Mouse (Mus musculus) neural tube, embryonic 14.5 days (tissue): ENCODE data around the gene Plekhh2. TPM values are rescaled to one million over a fixed set of nuclear protein-coding genes. Genes with fewer than 3 reads are reported as not detected.

Experiments
- ATAC-seq: fragments of 200-750 bp; cut with Nextera tagmentation; 2 replicates; pipeline ENCODE4 v1.8.0; 2017; ENCODE audit warnings: low read depth, mild to moderate bottlenecking, moderate TSS enrichment, moderate library complexity
- H3K27ac ChIP-seq: fragments of 300-500 bp; sonication (generic); 2 replicates; pipeline ENCODE4 v1.5.1; 2014; ENCODE audit warnings: low read depth, mild to moderate bottlenecking, control low read depth, low read length, moderate library complexity, mixed read lengths
- H3K27me3 ChIP-seq: fragments of 300-500 bp; sonication (generic); 2 replicates; pipeline ENCODE4 v1.6.1; 2014; ENCODE audit warnings: low read length; ENCODE audit not compliant: control insufficient read depth, insufficient read depth
- H3K36me3 ChIP-seq: fragments of 300-500 bp; sonication (generic); 2 replicates; pipeline ENCODE4 v1.6.1; 2014; ENCODE audit warnings: low read length, mixed read lengths; ENCODE audit not compliant: control insufficient read depth, insufficient read depth
- H3K4me1 ChIP-seq: fragments of 300-500 bp; sonication (generic); 2 replicates; pipeline ENCODE4 v1.6.1; 2014; ENCODE audit warnings: low read length; ENCODE audit not compliant: control insufficient read depth, insufficient read depth
- H3K4me2 ChIP-seq: fragments of 300-500 bp; sonication (generic); 2 replicates; pipeline ENCODE4 v1.6.1; 2014; ENCODE audit warnings: mild to moderate bottlenecking, low read depth, low read length, control low read depth
- H3K4me3 ChIP-seq: fragments of 300-500 bp; sonication (generic); 2 replicates; pipeline ENCODE4 v1.5.1; 2014; ENCODE audit warnings: low read depth, low read length, control low read depth, mixed read lengths
- H3K9ac ChIP-seq: fragments of 300-500 bp; sonication (generic); replicated peaks from 2 replicates; pipeline ENCODE4 v1.6.1; 2014; ENCODE audit warnings: low read depth, mild to moderate bottlenecking, control low read depth, low read length, mixed read lengths
- H3K9me3 ChIP-seq: fragments of 300-500 bp; sonication (generic); 2 replicates; pipeline ENCODE4 v1.6.1; 2016; ENCODE audit warnings: low read length; ENCODE audit not compliant: control insufficient read depth
- WGBS: fragments of 180-500 bp; shearing (Covaris S2); extraction: QIAGEN DNeasy Blood & Tissue Kit; methylation state at CpG from one replicate; pipeline ENCODE4 v1.1.7; 2014; 5-methylcytosine and 5-hydroxymethylcytosine counted together
- polyA plus RNA-seq: library from polyadenylated mRNA; unstranded; fragments of >200 nt; fragmentation: Nextera tagmentation; extraction: Ambion mirVana; gene quantifications from 2 replicates; pipeline ENCODE4 v1.2.1, GENCODE M21; 2014

Plekhh2 gene
- polyA plus RNA-seq, 1 experiment from 2014 or later: 2.3 TPM

GRCm38 (mm10) chr17:84647630-84648029 is 135.9 kb downstream of the Plekhh2 start:
- Histone ChIP-seq H3K36me3 (no peaks in the 10 kb centered on the region), H3K9me3 (no peaks in the 10 kb centered on the region)
- WGBS: 83% methylated on average over 4 of the region's 4 CpGs

DNA sequence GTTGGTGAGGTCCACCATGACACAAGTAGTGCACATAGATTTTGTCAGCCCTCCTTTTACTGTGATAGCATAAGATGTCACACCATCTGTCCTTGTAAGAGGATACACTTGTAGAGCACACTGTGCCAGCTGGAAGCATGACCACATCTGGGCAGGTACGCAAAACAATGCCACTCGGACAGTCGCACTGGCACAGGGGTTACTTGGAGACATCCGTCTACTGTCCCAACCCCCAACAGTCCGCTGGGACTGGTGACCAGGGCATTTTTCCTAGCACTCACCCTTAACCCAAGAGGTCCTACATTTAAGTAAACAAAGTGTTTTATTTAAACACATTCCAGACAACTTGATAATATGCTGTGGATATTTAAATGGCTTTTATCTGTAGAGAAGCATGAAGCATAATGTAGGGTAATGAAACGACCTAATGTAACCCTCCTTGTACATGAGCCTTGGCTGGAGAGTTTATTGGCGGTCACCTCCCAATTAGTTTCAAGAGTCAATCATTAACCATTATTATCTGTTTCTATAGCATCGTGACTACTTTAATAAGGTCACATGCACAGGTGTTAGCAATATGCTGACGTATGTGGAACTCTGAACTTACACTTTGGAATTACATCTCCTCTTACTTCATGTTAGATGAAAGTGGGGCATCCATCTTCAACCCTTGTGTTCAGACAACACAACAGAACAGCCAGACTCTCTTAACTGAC is 138.8 kb downstream of the Plekhh2 start:
- Histone ChIP-seq H3K36me3 (no peaks in the 10 kb centered on the region), H3K27me3 (no peaks in the 10 kb centered on the region), H3K4me2 (no peak overlapping the region), H3K4me1 (0 out of 2 replicates have a peak, but pooled peaks cover 2% of the 10 kb centered on the region), H3K27ac (no peak overlapping the region), H3K4me3 (no peak overlapping the region), H3K9ac (no peak overlapping the region), H3K9me3 (no peaks in the 10 kb centered on the region)
- 92% methylated on average over 9 of the region's 9 CpGs for WGBS
- no peak for ATAC-seq

More at GRCm38 (mm10) chr17:84647630-84648029, 135.9 kb downstream of the Plekhh2 start:
- Histone ChIP-seq H3K4me2 (no peak overlapping the region), H3K27ac (no peak overlapping the region), H3K4me3 (no peak overlapping the region), H3K4me1 (0 out of 2 replicates have a peak, but pooled peaks cover 2% of the 10 kb centered on the region), H3K9ac (no peak overlapping the region), H3K27me3 (no peaks in the 10 kb centered on the region)
- no peak for ATAC-seq

GRCm38 (mm10) chr17:84653544-84653943 is 141.8 kb downstream of the Plekhh2 start:
- no peak overlapping the region for H3K4me3 ChIP-seq
- H3K9ac ChIP-seq: no peak overlapping the region
- peaks cover 9% of the 10 kb centered on the region; the same call in 1 of the 2 replicates for H3K4me1 ChIP-seq
- no peak for ATAC-seq
- no peaks in the 10 kb centered on the region for H3K9me3 ChIP-seq
- no peaks in the 10 kb centered on the region for H3K36me3 ChIP-seq
- no peaks in the 10 kb centered on the region for H3K27me3 ChIP-seq
- 94% methylated on average over 9 of the region's 9 CpGs for WGBS
- H3K4me2 ChIP-seq: no peak overlapping the region
- no peak overlapping the region for H3K27ac ChIP-seq

- H3K27me3 ChIP-seq: no peaks in the 10 kb centered on the region
- 0 out of 2 replicates have a peak overlapping the region, but pooled peaks have one; percentile 16 for H3K27ac ChIP-seq
- WGBS: 41% methylated on average over 5 of the region's 5 CpGs
- no peak overlapping the region for H3K9ac ChIP-seq
- no peaks in the 10 kb centered on the region for H3K36me3 ChIP-seq
- no peak overlapping the region for H3K4me2 ChIP-seq
- H3K4me3 ChIP-seq: no peak overlapping the region
- 0 out of 2 replicates have a peak, but pooled peaks have one; percentile 42 for ATAC-seq
- H3K9me3 ChIP-seq: no peaks in the 10 kb centered on the region
- H3K4me1 ChIP-seq: peaks cover 9% of the 10 kb centered on the region; the same call in 1 of the 2 replicates
These were observed 144.5 kb downstream of the Plekhh2 start for GRCm38 (mm10) chr17:84656205-84656604.

DNA sequence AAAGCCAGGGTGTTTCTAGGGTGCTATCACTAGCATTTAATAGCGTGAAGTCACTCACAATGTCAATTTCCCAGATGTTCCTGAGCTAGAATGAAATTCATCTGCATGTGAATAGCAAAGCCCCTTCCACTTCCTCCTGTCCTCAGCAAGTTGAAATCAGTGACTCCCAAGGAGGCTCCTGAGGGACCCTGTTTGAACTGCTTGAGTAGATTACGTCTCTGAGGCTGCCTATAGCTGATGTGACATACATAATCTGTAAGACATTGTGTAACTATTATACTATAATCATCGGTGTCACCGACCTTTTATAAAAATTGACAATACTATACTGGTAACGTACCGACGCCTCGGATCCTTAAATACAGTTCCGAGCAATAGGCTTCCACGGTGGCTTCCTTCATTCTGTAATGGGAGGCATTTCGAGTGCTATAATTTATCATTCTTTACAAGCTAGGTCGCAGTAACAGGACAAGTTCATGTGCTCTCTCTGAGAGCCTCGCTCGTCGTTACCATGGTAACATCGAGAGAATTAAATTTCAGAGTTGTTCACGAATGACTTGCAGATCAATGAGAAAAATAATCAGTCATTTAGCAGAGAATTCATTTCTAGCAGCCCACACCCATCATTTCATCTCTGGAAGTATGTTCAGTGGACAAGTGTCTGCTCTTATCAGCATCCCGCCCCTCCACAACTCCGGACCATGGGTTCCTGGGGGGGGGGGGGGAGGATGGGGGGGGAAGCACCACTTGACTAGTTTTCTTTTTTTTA is 145.1 kb downstream of the Plekhh2 start:
- Histone ChIP-seq H3K4me1 (peaks cover 9% of the 10 kb centered on the region; the same call in 1 of the 2 replicates), H3K9ac (no peak overlapping the region), H3K27ac (0 out of 2 replicates have a peak overlapping the region, but pooled peaks have one; percentile 16), H3K9me3 (no peaks in the 10 kb centered on the region), H3K4me2 (no peak overlapping the region; the same call in 1 of the 2 replicates), H3K36me3 (no peaks in the 10 kb centered on the region), H3K4me3 (no peak overlapping the region), H3K27me3 (no peaks in the 10 kb centered on the region)
- WGBS: 25% methylated on average over 19 of the region's 19 CpGs
- peak; percentile 67 for ATAC-seq

GRCm38 (mm10) chr17:84657422-84657732 is 145.7 kb downstream of the Plekhh2 start:
- H3K27ac ChIP-seq: no peak overlapping the region
- peak; percentile 39; the same call in 1 of the 2 replicates for ATAC-seq
- H3K4me3 ChIP-seq: no peak overlapping the region
- no peaks in the 10 kb centered on the region for H3K9me3 ChIP-seq
- WGBS: 50% methylated on average over 3 of the region's 3 CpGs
- H3K9ac ChIP-seq: no peak overlapping the region
- no peak overlapping the region for H3K4me2 ChIP-seq
- peaks cover 9% of the 10 kb centered on the region; the same call in 1 of the 2 replicates for H3K4me1 ChIP-seq
- H3K36me3 ChIP-seq: no peaks in the 10 kb centered on the region
- no peaks in the 10 kb centered on the region for H3K27me3 ChIP-seq

- Histone ChIP-seq H3K9me3 (no peaks in the 10 kb centered on the region), H3K4me1 (peaks cover 9% of the 10 kb centered on the region; the same call in 1 of the 2 replicates), H3K36me3 (no peaks in the 10 kb centered on the region), H3K9ac (no peak overlapping the region), H3K27me3 (no peaks in the 10 kb centered on the region), H3K4me2 (no peak overlapping the region), H3K4me3 (no peak overlapping the region), H3K27ac (no peak overlapping the region)
- no peak for ATAC-seq
- WGBS: 73% methylated on average over 7 of the region's 7 CpGs
These were observed 146.1 kb downstream of the Plekhh2 start for GRCm38 (mm10) chr17:84657782-84658181.

DNA sequence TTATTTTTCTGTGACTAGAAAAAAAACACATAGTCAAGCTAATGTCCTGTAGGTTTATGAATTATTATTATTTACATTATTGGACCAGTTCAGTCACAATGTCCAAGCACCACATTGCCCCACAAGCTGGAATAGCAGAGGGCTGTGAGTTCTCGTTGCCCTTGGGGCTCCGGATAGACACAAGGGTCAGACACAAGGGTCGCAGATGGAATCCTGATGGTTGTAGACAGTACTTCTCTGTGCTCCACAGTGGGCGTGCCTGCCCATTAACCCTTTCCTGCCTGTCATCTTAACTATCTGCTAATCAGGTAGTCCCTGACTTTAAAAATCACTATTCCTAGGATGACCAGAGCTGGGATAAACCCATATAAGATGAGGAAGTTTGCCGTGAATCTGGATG is 146.5 kb downstream of the Plekhh2 start:
- no peak overlapping the region for H3K4me3 ChIP-seq
- no peaks in the 10 kb centered on the region for H3K36me3 ChIP-seq
- peaks cover 9% of the 10 kb centered on the region; the same call in 1 of the 2 replicates for H3K4me1 ChIP-seq
- H3K27ac ChIP-seq: no peak overlapping the region
- H3K9me3 ChIP-seq: no peaks in the 10 kb centered on the region
- WGBS: 46% methylated on average over 5 of the region's 5 CpGs
- no peak overlapping the region for H3K9ac ChIP-seq
- H3K4me2 ChIP-seq: no peak overlapping the region
- H3K27me3 ChIP-seq: no peaks in the 10 kb centered on the region
- no peak for ATAC-seq

GRCm38 (mm10) chr17:84658951-84659350 is 147.3 kb downstream of the Plekhh2 start:
- H3K9ac ChIP-seq: no peak overlapping the region
- H3K4me2 ChIP-seq: no peak overlapping the region
- no peaks in the 10 kb centered on the region for H3K36me3 ChIP-seq
- no peak overlapping the region for H3K27ac ChIP-seq
- no peak for ATAC-seq
- no peak overlapping the region for H3K4me3 ChIP-seq
- no peaks in the 10 kb centered on the region for H3K27me3 ChIP-seq
- 64% methylated on average over 8 of the region's 8 CpGs for WGBS
- peaks cover 9% of the 10 kb centered on the region; the same call in 1 of the 2 replicates for H3K4me1 ChIP-seq
- H3K9me3 ChIP-seq: no peaks in the 10 kb centered on the region
